Mouse (Mus musculus) layer of hippocampus, postnatal 36 days (tissue): ENCODE measurements at regions not wholly inside any gene's neighbourhood (a gene's known extent, or its start where the extent isn't known, plus 50 kb on each side); places are given as distances from the start of the nearest gene placed in this dataset.

Source experiments
- DNase-seq, 2 experiments: peaks; one replicate each; pipeline ENCODE4 v3.0.0; 2022

- DNase-seq, result no peak
Observed at GRCm38 (mm10) chr6:101048836-101049361, 215.5 kb downstream of the Ppp4r2 start.

GRCm38 (mm10) chr6:101054880-101055279, 221.5 kb downstream of the Ppp4r2 start:
- DNase-seq, result no peak

GRCm38 (mm10) chr6:101056318-101056717, 222.9 kb downstream of the Ppp4r2 start:
- peak; percentile 30 to 45 for DNase-seq

- no peak for DNase-seq
Observed at GRCm38 (mm10) chr6:101059058-101059457, 225.6 kb downstream of the Ppp4r2 start.

- DNase-seq, result no peak
Observed at GRCm38 (mm10) chr6:101062186-101062585, 228.8 kb downstream of the Ppp4r2 start.

DNA sequence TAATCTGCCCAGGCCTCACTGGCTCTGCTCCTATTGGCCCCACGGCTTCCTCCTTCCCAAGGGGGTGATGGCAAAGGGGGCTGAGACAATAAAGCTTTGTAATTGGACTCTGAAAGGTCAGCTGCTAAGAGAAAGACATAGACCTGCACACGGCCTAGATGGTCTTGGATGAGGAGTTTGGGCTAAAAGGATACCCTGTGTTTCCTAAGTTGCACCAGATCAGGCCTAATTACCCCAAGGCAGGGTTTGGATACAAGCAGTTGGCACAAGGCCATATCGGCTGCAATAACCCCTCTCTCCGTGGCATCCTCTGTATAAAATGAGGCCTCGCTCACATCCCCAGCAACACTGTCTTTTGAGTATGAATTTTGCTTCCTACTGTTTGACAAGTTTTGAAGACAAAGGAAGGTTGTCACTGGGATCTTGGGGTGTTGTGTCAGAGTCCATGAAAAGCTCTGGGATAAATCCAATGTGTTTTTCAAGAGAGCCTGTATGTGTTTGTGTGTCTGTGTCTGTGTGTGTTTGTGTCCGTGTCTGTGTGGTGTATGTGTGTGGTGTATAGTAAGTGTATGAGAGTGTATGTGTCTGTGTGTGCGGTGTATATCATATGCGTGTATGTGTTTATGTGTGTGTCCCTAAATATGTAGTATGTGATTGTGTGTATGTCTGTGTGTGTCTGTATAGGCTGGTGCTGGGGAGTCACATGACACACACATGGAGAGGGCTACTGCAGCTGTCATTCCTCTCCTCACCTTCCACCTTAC, 242.5 kb downstream of the Ppp4r2 start:
- no peak for DNase-seq

DNA sequence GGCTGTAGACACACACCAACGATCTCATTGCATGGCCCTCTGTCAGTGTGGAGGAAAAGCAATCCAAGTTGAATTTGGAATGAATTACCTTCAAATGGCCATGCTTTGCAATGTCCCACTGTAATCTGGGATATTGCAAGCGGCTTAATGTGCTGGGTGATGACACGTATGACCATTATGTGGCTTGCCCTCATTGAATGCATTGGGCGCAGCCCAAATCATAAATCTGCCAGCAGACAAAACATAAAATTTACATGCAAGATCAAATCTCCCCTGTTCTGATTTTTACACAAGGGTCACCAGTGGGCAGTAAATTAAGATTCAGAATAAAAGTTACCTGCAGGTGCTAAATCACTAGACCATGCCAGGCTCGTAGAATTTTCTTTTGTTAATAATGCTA, 244.9 kb downstream of the Ppp4r2 start:
- DNase-seq, result no peak

DNA sequence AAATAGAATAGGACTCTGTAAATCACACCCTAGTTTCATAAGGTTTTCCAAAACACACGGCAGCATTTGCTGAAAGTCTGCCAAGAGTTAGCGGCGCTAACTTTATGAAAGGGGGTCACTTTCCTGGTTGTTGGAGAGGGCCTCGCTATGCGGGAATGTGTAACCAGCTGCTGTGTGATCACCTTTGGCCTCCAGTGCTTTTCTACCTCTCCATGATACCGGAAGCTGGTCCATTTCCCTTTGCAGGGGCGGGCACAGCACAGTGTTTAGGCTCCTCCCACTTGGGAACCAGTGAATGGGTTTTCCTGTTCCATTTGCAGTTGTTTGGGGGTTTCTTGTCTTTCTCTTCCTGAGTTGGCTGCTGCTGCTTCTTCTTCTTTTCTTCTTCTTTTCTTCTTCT, 250.3 kb downstream of the Ppp4r2 start:
- DNase-seq, result no peak

DNA sequence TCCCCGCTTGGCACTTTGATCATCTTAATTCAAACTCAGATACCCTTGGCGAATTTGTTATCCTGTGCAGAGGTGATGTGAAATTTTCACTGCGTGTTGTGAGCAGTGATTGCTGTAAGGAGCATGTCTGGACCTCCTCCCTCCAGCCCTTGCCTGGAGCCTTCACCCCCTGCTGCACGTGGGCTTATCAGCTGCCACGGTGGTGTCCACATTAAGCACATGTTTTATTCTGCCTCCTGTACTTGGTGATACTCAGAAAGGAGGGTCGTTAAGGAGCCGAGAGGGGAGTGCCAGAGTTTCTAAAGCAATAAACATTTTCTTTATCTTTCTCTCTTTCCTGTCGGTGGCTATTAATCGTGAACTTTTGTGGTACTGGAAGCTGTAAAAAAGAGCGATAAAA, 258.8 kb downstream of the Ppp4r2 start:
- DNase-seq, result no peak
